Mouse (Mus musculus) hindbrain, embryonic 10.5 days (tissue): Measurements from ENCODE around the gene Hoxa6. TPM values are rescaled to one million over a fixed set of nuclear protein-coding genes. Genes with fewer than 3 reads are reported as not detected.
A peak's percentile ranks its signal among the peaks of the same experiment; 100 is the strongest.

Source experiments
- DNase-seq: peaks from one replicate; pipeline ENCODE4 v3.0.0-alpha.2; 2017; ENCODE audit warnings: low spot score
- H3K27ac ChIP-seq: fragments of 300-500 bp; sonication (generic); 2 replicates; pipeline ENCODE4 v1.5.1; 2016; ENCODE audit warnings: mild to moderate bottlenecking, moderate library complexity
- H3K27me3 ChIP-seq: fragments of 300-500 bp; sonication (generic); 2 replicates; pipeline ENCODE4 v1.6.1; 2016; ENCODE audit warnings: mild to moderate bottlenecking; ENCODE audit not compliant: poor library complexity, insufficient read depth, severe bottlenecking
- H3K36me3 ChIP-seq: fragments of 300-500 bp; sonication (generic); 2 replicates; pipeline ENCODE4 v1.6.1; 2016; ENCODE audit warnings: mild to moderate bottlenecking, moderate library complexity
- H3K4me1 ChIP-seq: fragments of 300-500 bp; sonication (generic); replicated peaks from 2 replicates; pipeline ENCODE4 v1.6.1; 2016; ENCODE audit warnings: mild to moderate bottlenecking
- H3K4me3 ChIP-seq: fragments of 300-500 bp; sonication (generic); 2 replicates; pipeline ENCODE4 v1.5.1; 2016; ENCODE audit warnings: mild to moderate bottlenecking, moderate library complexity
- H3K9me3 ChIP-seq: fragments of 300-500 bp; sonication (generic); 2 replicates; pipeline ENCODE4 v1.6.1; 2016; ENCODE audit warnings: mild to moderate bottlenecking, moderate library complexity
- WGBS: fragments of 180-500 bp; shearing (Covaris S2); methylation state at CpG from one replicate; pipeline ENCODE4 v1.1.7; 2016; 5-methylcytosine and 5-hydroxymethylcytosine counted together
- polyA plus RNA-seq: library from polyadenylated mRNA; unstranded; fragments of >200 nt; fragmentation: Nextera tagmentation; extraction: Ambion mirVana; gene quantifications from 2 replicates; pipeline ENCODE4 v1.2.1, GENCODE M21; 2016

Gene Hoxa6
- polyA plus RNA-seq, 1 experiment from 2014 or later, result not detected

DNA sequence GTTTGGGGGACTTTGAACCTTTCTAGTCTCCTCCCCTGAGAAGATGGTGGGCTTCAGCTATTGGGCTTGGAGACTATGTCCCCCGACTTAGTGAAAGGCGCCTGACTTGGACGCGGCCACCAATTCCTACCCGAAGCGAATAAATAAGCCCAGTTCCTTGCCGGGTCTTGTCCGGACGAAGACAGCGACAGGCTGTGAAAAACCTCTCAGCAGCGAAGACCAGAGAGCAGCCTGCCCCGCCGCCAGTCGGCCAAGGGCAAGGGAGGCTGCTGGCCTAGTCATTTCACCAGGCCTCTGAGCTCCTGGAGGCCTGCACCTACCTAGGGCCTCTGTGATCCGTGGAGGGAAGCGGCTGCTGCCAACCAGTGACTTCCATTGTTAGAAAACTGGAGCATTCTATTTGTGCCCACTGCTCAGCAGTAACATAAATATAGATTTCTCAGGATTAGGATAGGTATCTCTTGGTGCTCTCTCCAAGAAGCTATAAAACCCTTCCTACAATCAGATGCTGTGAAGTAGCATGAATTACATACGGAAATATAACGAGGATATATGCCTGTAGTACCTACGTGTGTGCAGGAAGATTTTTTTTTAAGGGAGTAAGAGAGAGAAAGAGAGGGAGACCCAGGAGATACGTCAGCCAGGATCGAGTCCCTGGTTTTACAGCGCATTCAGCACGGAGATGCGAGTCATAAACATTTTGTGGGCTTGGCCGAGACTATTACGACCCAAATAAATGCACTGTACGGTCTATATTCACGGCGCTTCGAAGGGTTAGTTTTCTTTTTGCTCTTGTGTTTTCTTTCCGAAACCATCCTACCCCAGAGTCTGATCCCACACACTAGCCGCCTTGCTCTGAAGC is 11.7 kb upstream of the Hoxa6 start:
- Histone ChIP-seq H3K4me1 (peaks cover 22% of the 10 kb centered on the region), H3K4me3 (no peak overlapping the region), H3K9me3 (no peaks in the 10 kb centered on the region), H3K27me3 (peaks cover 100% of the 10 kb centered on the region), H3K36me3 (no peaks in the 10 kb centered on the region), H3K27ac (no peak overlapping the region)
- peak; percentile 67 for DNase-seq
- WGBS, result 11% methylated on average over 32 of the region's 32 CpGs

- Histone ChIP-seq H3K4me1 (peaks cover 22% of the 10 kb centered on the region), H3K27ac (no peak overlapping the region)
- no peak for DNase-seq
These were observed 10.9 kb upstream of the Hoxa6 start for GRCm38 (mm10) chr6:52219234-52219942.

GRCm38 (mm10) chr6:52218643-52219215 is 10.2 kb upstream of the Hoxa6 start:
- peaks cover 100% of the 10 kb centered on the region for H3K27me3 ChIP-seq
- no peaks in the 10 kb centered on the region for H3K36me3 ChIP-seq
- no peaks in the 10 kb centered on the region for H3K9me3 ChIP-seq
- peaks cover 22% of the 10 kb centered on the region for H3K4me1 ChIP-seq
- WGBS, result 11% methylated on average over 14 of the region's 14 CpGs
- no peak for DNase-seq
- H3K4me3 ChIP-seq, result no peak overlapping the region
- no peak overlapping the region for H3K27ac ChIP-seq

More at GRCm38 (mm10) chr6:52219234-52219942, 10.9 kb upstream of the Hoxa6 start:
- Histone ChIP-seq H3K27me3 (peaks cover 100% of the 10 kb centered on the region), H3K9me3 (no peaks in the 10 kb centered on the region), H3K36me3 (no peaks in the 10 kb centered on the region), H3K4me3 (no peak overlapping the region)
- 21% methylated on average over 9 of the region's 9 CpGs for WGBS

DNA sequence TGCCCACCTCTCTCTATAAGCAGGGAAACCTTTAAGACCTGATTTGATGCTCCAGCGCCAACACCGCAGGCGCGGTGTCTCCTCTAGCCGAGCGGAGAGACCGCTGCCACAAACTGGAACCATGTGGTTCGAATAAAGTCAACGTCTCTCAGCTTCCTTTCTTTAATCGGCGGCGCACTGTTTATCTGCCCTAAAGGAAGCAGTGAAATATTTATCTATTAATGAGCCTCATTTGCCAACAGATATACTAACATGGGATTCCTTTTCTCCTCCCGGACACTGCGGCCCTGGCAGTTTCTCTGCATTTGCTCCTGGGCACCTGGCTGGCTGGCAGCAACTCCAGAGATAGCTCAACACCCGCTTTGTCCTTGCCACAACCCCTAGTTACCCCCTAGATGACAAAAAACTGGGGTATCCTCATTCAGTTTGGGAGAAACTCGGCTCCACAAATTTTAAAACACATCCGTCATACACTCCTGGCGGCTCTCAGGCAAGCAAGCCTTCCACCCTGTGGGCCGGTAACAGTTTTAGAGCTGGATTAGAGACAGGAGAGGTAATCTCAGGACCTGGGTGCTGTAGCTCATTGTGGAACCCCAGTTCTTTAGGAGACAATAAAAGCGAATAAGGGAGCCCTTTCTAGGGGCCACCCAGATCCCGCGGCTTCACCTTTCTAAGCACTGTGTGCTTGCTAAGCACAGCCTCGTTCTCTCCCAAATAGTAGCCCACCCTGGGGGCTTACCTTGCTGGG is 9.5 kb upstream of the Hoxa6 start:
- DNase-seq, result no peak
- peaks cover 100% of the 10 kb centered on the region for H3K27me3 ChIP-seq
- no peaks in the 10 kb centered on the region for H3K9me3 ChIP-seq
- no peak overlapping the region for H3K27ac ChIP-seq
- WGBS, result 4% methylated on average over 23 of the region's 23 CpGs
- peaks cover 22% of the 10 kb centered on the region for H3K4me1 ChIP-seq
- peak overlapping the region; percentile 45; the same call in 1 of the 2 replicates for H3K4me3 ChIP-seq
- H3K36me3 ChIP-seq, result no peaks in the 10 kb centered on the region

GRCm38 (mm10) chr6:52217459-52217768 is 8.9 kb upstream of the Hoxa6 start:
- Histone ChIP-seq H3K27me3 (peaks cover 100% of the 10 kb centered on the region), H3K27ac (no peak overlapping the region), H3K4me1 (peaks cover 22% of the 10 kb centered on the region), H3K9me3 (no peaks in the 10 kb centered on the region), H3K4me3 (peak overlapping the region; percentile 45), H3K36me3 (no peaks in the 10 kb centered on the region)
- DNase-seq, result peak; percentile 77
- WGBS, result under 1% methylated on average over 25 of the region's 25 CpGs

GRCm38 (mm10) chr6:52216691-52217458 is 8.4 kb upstream of the Hoxa6 start:
- Histone ChIP-seq H3K27me3 (peaks cover 100% of the 10 kb centered on the region), H3K27ac (no peak overlapping the region), H3K9me3 (no peaks in the 10 kb centered on the region), H3K4me1 (peaks cover 20% of the 10 kb centered on the region), H3K4me3 (peak overlapping the region; percentile 45), H3K36me3 (no peaks in the 10 kb centered on the region)
- DNase-seq, result peak; percentile 68
- WGBS, result 2% methylated on average over 60 of the region's 60 CpGs

DNA sequence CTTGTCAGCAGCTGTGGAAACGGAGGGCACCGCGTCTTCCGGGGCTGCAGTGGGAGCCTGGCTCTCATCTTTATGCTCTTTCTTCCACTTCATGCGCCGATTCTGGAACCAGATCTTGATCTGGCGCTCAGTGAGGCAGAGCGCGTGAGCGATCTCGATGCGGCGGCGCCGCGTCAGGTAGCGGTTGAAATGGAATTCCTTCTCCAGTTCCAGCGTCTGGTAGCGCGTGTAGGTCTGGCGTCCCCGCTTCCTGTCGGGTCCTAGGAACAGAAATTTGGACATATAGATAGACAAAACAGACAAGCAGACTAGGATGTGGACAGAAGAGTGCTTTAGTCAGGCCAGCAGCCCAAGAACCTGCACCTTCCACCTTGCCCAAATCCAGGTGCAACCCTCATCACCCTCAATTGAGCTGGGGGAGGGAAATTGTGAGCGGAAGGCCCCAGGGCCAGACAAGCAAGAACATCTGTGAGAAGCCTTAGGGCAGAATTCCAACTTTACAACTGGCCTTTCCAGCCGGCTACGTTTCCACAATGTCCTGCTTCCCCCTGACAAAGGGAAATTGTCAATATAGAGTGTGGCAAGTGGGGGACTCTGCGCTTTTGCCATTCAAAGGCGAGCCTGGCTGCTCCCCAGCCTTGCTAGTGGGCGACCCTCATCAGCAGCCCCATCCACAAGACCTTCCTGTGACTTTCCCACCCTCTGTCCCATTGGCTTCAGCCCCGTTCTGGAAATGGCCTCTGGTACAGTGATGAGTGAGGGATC is 7.4 kb upstream of the Hoxa6 start:
- H3K4me3 ChIP-seq, result no peak overlapping the region
- H3K27ac ChIP-seq, result no peak overlapping the region
- WGBS, result 2% methylated on average over 30 of the region's 30 CpGs
- H3K9me3 ChIP-seq, result no peaks in the 10 kb centered on the region
- H3K36me3 ChIP-seq, result no peaks in the 10 kb centered on the region
- no peak for DNase-seq
- peaks cover 11% of the 10 kb centered on the region for H3K4me1 ChIP-seq
- peaks cover 100% of the 10 kb centered on the region for H3K27me3 ChIP-seq

DNA sequence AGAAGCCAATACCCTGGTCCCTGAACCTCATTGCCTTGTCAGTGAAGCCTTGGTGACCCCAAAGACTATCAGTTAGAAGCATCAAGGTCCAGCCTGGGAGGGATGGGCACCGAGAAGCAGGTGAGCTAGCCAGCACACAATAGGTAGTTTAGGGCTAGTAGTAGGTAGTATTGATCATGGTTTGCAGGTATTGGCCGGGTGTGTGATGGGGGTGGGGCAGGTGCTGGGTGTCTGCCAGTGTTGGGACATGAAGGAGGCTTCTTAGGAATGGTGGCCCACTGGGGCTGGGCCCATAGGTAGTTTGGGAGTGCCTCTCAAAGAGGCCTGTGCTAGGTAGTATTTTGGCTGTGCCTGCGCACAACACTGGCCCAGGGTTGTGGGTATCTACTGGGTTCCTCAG is 6.5 kb upstream of the Hoxa6 start:
- 14% methylated on average over 3 of the region's 3 CpGs for WGBS
- no peak overlapping the region for H3K27ac ChIP-seq
- H3K27me3 ChIP-seq, result peaks cover 100% of the 10 kb centered on the region
- H3K4me1 ChIP-seq, result peaks cover 11% of the 10 kb centered on the region
- no peaks in the 10 kb centered on the region for H3K36me3 ChIP-seq
- no peak overlapping the region for H3K4me3 ChIP-seq
- H3K9me3 ChIP-seq, result no peaks in the 10 kb centered on the region
- DNase-seq, result no peak

DNA sequence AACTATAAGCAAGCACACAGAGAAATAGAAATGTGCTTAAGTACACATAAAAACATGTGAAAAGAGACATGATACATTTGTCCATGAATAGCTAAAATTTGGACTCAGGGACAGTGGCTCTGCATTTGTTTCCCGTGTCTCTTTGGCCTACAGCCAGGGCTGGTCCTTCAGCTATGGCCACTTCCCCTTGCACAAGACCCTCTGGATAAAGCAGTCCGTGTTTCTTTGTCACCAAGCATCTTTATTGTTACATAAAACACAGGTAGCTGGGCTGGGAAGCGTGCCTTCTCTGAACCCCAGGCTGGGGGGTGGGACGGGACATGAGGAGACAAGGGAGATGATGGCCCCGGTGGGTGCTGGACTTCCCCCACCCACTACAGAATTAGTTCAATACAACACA is 5.7 kb upstream of the Hoxa6 start:
- H3K27ac ChIP-seq, result no peak overlapping the region
- DNase-seq, result no peak
- H3K4me1 ChIP-seq, result peaks cover 11% of the 10 kb centered on the region
- H3K27me3 ChIP-seq, result peaks cover 100% of the 10 kb centered on the region
- no peaks in the 10 kb centered on the region for H3K9me3 ChIP-seq
- H3K36me3 ChIP-seq, result no peaks in the 10 kb centered on the region
- WGBS, result 9% methylated on average over 5 of the region's 5 CpGs
- no peak overlapping the region for H3K4me3 ChIP-seq

DNA sequence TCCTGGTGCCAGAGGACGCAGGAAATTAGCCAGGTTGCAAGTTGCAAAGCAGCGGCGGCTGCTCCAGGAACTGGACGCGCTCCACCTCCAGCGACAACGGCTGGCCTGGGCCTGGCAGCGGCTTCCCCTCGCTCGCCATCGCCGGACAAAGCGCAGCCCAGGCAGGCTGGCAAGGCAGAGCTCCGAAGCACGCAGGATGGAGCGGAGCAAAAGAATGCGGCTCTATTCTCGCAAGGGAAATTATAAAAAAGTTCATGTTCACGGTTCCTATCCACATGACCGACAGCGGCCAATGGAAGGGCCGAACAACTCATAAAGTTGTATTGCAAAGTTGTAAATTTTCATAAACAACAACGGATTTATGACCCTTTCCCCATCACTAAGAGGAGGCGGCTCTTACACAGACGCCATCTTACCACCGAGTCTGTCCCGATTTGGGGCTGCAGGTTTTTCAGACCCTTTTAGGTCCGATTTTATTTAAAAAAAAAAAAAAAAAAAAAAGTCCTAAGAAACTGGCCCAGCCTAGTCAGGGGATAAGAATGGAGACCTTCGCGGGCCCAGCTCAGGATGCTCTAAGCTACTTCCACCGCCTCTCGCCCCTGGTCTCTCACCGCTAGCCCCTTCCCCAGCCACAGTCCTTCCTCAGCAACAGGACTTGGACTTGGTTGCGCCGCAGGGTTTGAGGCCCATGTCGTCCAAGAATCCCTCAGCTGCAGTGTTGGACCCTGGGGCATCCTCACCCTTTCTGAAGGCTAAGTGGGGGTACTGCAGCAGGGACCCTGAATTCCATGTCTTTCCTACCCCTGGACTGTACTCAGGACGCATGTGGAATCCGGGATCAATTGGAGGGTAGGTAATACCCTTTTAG is 4.8 kb upstream of the Hoxa6 start, which contains the start of the genes Hoxa3 and Gm28308:
Hoxa3 (minus strand) TSS at position 218 of the 868 bp plus-strand sequence.
Gm28308 (minus strand) TSS at position 221 of the 868 bp plus-strand sequence.
- Histone ChIP-seq H3K4me3 (no peak within 1 kb of the TSS), H3K4me1 (peaks cover 17% of the 10 kb centered on the region), H3K9me3 (no peaks in the 10 kb centered on the region), H3K36me3 (no peaks in the 10 kb centered on the region), H3K27ac (no peak within 1 kb of the TSS), H3K27me3 (peaks cover 100% of the 10 kb centered on the region)
- 2% methylated on average over 38 of the region's 38 CpGs for WGBS
- no peak for DNase-seq
